Mouse (Mus musculus): ENCODE results near the gene Igfn1. TPM values are rescaled to one million over a fixed set of nuclear protein-coding genes. Genes with fewer than 3 reads are reported as not detected.

Gene Igfn1
- not detected in 2 replicates for polyA plus RNA-seq (2014; fragmentation: Nextera tagmentation; extraction: Ambion mirVana)

DNA sequence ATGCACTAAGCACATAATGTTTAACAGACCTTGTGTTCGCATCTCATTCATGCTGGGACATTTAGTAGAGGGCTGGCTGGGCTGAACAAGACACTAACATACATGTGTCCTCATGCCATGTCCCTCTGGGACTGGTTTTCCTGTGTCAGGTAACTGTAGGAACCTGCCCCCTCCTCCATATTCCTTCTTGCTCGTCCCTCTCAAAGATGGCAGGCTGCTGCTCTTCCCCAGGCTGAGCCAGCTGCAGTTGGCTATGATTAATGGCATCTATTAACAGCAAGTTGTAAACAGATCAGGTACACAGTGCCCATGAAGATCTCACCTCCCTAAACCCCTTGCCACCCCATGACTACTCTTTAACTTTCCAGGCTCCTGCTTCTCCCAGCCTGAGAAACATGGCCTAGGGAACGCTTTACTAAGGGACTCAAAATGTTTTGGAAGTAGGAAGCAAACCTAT is at the start of gene Igfn1:
Gene Igfn1 (minus strand): TSS at position 51 of the 457 bp plus-strand sequence.
- no peak for TF ChIP-seq CTCF (IDR thresholded peaks at IDR 0.05; ENCODE audit: low read depth)
- Histone ChIP-seq H3K27me3 (ENCODE audit: insufficient read depth, low read length) (peaks cover 11% of the 10 kb centered on the region; the same call in 1 of the 2 replicates), H3K27ac (ENCODE audit: low read depth) (no peak within 1 kb of the TSS), H3K4me1 (ENCODE audit: insufficient read depth) (no peaks in the 10 kb centered on the region), H3K9ac (no peak within 1 kb of the TSS), H3K4me3 (ENCODE audit: low read depth, low read length) (peak within 1 kb of the TSS; percentile 43; the same call in 1 of the 2 replicates), H3K9me3 (ENCODE audit: low read depth, low read length) (no peaks in the 10 kb centered on the region), H3K36me3 (ENCODE audit: insufficient read depth) (no peaks in the 10 kb centered on the region), H3K4me2 (peak within 1 kb of the TSS; percentile 78)
- DNase-seq (no peak), ATAC-seq (ENCODE audit: insufficient read depth) (no peak)
- 77% methylated on average over 3 of the region's 3 CpGs for WGBS

DNA sequence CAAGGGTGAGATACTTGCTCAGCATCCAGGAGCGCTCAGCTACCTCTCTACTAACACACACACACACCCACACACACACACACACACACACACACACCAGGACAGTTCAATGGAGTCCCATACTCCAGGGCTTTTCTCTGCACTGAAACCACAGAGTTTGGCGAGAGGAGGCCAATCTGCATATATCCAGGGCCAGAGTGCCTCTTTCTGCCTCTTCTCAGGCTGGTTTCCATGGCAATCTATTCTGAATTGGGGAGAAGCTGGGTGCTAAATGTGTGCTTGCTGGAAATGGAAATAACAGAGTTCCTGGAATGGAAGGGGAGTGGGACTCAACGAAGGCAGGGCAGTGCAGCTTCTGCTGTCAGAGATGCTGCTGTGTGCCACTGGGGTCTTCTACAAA is 49.6 kb upstream of the Igfn1 start:
- H3K4me2 ChIP-seq, result no peak overlapping the region
- no peak overlapping the region for H3K4me3 ChIP-seq (ENCODE audit: low read depth, low read length)
- no peaks in the 10 kb centered on the region for H3K9me3 ChIP-seq (ENCODE audit: low read depth, low read length)
- DNase-seq (no peak), ATAC-seq (ENCODE audit: insufficient read depth) (no peak)
- H3K27me3 ChIP-seq (ENCODE audit: insufficient read depth, low read length), result peaks cover 15% of the 10 kb centered on the region
- 71% methylated on average over 3 of the region's 3 CpGs for WGBS
- H3K27ac ChIP-seq (ENCODE audit: low read depth), result no peak overlapping the region
- TF ChIP-seq CTCF (IDR thresholded peaks at IDR 0.05; ENCODE audit: low read depth), result no peak
- H3K4me1 ChIP-seq (ENCODE audit: insufficient read depth), result no peaks in the 10 kb centered on the region
- H3K36me3 ChIP-seq (ENCODE audit: insufficient read depth), result no peaks in the 10 kb centered on the region
- H3K9ac ChIP-seq, result no peak overlapping the region

GRCm38 (mm10) chr1:136052547-136052946 is 46.4 kb upstream of the Igfn1 start, which contains the start of gene Cacna1s:
Gene Cacna1s (plus strand): TSS chr1:136052750.
- H3K27me3 ChIP-seq (ENCODE audit: insufficient read depth, low read length), result peaks cover 32% of the 10 kb centered on the region
- H3K4me2 ChIP-seq, result no peak within 1 kb of the TSS
- no peak within 1 kb of the TSS for H3K9ac ChIP-seq
- H3K9me3 ChIP-seq (ENCODE audit: low read depth, low read length), result no peaks in the 10 kb centered on the region
- no peaks in the 10 kb centered on the region for H3K36me3 ChIP-seq (ENCODE audit: insufficient read depth)
- ATAC-seq (ENCODE audit: insufficient read depth), result no peak
- H3K27ac ChIP-seq (ENCODE audit: low read depth), result no peak within 1 kb of the TSS
- no peak for TF ChIP-seq CTCF (IDR thresholded peaks at IDR 0.05; ENCODE audit: low read depth)
- no peak within 1 kb of the TSS for H3K4me3 ChIP-seq (ENCODE audit: low read depth, low read length)
- no peak for DNase-seq
- no peaks in the 10 kb centered on the region for H3K4me1 ChIP-seq (ENCODE audit: insufficient read depth)
- 31% methylated on average over 11 of the region's 11 CpGs for WGBS

- Histone ChIP-seq H3K9ac (no peak overlapping the region), H3K4me1 (ENCODE audit: insufficient read depth) (no peaks in the 10 kb centered on the region)
- peak; percentile 85 for ATAC-seq (ENCODE audit: insufficient read depth)
Measured at GRCm38 (mm10) chr1:136051465-136051864, 45.3 kb upstream of the Igfn1 start.

DNA sequence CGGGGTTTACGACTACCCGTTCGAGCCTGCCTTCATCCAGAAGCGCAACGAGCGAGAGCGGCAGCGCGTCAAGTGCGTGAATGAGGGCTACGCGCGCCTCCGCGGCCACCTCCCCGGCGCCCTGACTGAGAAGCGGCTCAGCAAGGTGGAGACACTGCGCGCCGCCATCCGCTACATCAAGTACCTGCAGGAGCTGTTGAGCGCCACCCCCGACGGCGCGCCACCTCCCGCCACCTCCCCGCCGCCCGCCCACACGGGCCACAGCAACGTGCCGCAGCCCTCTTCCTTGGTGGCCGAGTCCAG is 44.8 kb upstream of the Igfn1 start:
- Histone ChIP-seq H3K27me3 (ENCODE audit: insufficient read depth, low read length) (peaks cover 32% of the 10 kb centered on the region), H3K4me1 (ENCODE audit: insufficient read depth) (no peaks in the 10 kb centered on the region), H3K9ac (no peak overlapping the region), H3K4me3 (ENCODE audit: low read depth, low read length) (peak overlapping the region; percentile 28), H3K4me2 (peak overlapping the region; percentile 55), H3K27ac (ENCODE audit: low read depth) (no peak overlapping the region), H3K9me3 (ENCODE audit: low read depth, low read length) (no peaks in the 10 kb centered on the region), H3K36me3 (ENCODE audit: insufficient read depth) (no peaks in the 10 kb centered on the region)
- peak; percentile 34 for DNase-seq
- peak; percentile 29; the same call in 1 of the 2 replicates for ATAC-seq (ENCODE audit: insufficient read depth)
- no peak for TF ChIP-seq CTCF (IDR thresholded peaks at IDR 0.05; ENCODE audit: low read depth)
- under 1% methylated on average over 36 of the region's 36 CpGs for WGBS

More at GRCm38 (mm10) chr1:136051465-136051864, 45.3 kb upstream of the Igfn1 start:
- no peaks in the 10 kb centered on the region for H3K36me3 ChIP-seq (ENCODE audit: insufficient read depth)
- under 1% methylated on average over 6 of the region's 6 CpGs for WGBS
- H3K4me3 ChIP-seq (ENCODE audit: low read depth, low read length), result peak overlapping the region; percentile 28; the same call in 1 of the 2 replicates
- TF ChIP-seq CTCF (IDR thresholded peaks at IDR 0.05; ENCODE audit: low read depth), result peak; percentile 94
- no peaks in the 10 kb centered on the region for H3K9me3 ChIP-seq (ENCODE audit: low read depth, low read length)
- H3K27ac ChIP-seq (ENCODE audit: low read depth), result no peak overlapping the region
- DNase-seq, result peak; percentile 97
- peaks cover 32% of the 10 kb centered on the region for H3K27me3 ChIP-seq (ENCODE audit: insufficient read depth, low read length)
- H3K4me2 ChIP-seq, result peak overlapping the region; percentile 55

- 20% methylated on average over 29 of the region's 29 CpGs for WGBS
- DNase-seq (no peak), ATAC-seq (ENCODE audit: insufficient read depth) (no peak)
- H3K9ac ChIP-seq, result no peak within 1 kb of the TSS
- peaks cover 32% of the 10 kb centered on the region for H3K27me3 ChIP-seq (ENCODE audit: insufficient read depth, low read length)
- peak within 1 kb of the TSS; percentile 28 for H3K4me3 ChIP-seq (ENCODE audit: low read depth, low read length)
- no peaks in the 10 kb centered on the region for H3K36me3 ChIP-seq (ENCODE audit: insufficient read depth)
- no peaks in the 10 kb centered on the region for H3K4me1 ChIP-seq (ENCODE audit: insufficient read depth)
- H3K9me3 ChIP-seq (ENCODE audit: low read depth, low read length), result no peaks in the 10 kb centered on the region
- H3K27ac ChIP-seq (ENCODE audit: low read depth), result no peak within 1 kb of the TSS
- H3K4me2 ChIP-seq, result peak within 1 kb of the TSS; percentile 55
- no peak for TF ChIP-seq CTCF (IDR thresholded peaks at IDR 0.05; ENCODE audit: low read depth)
Measured at GRCm38 (mm10) chr1:136050312-136051012, 44.3 kb upstream of the Igfn1 start, which contains the start of gene Ascl5. Gene Ascl5 (plus strand): TSS chr1:136050804.

- H3K27ac ChIP-seq (ENCODE audit: low read depth), result no peak overlapping the region
- no peak for DNase-seq
- no peak overlapping the region for H3K4me2 ChIP-seq
- no peaks in the 10 kb centered on the region for H3K4me1 ChIP-seq (ENCODE audit: insufficient read depth)
- H3K36me3 ChIP-seq (ENCODE audit: insufficient read depth), result no peaks in the 10 kb centered on the region
- no peak for TF ChIP-seq CTCF (IDR thresholded peaks at IDR 0.05; ENCODE audit: low read depth)
- H3K4me3 ChIP-seq (ENCODE audit: low read depth, low read length), result no peak overlapping the region
- no peak overlapping the region for H3K9ac ChIP-seq
- no peaks in the 10 kb centered on the region for H3K9me3 ChIP-seq (ENCODE audit: low read depth, low read length)
- 69% methylated on average over 9 of the region's 9 CpGs for WGBS
- no peak for ATAC-seq (ENCODE audit: insufficient read depth)
- H3K27me3 ChIP-seq (ENCODE audit: insufficient read depth, low read length), result peaks cover 30% of the 10 kb centered on the region
Measured at GRCm38 (mm10) chr1:136047894-136048293, 41.8 kb upstream of the Igfn1 start.
